Mouse (Mus musculus) midbrain, postnatal 0 days (tissue): ENCODE results near the gene 2700081O15Rik. TPM values are rescaled to one million over a fixed set of nuclear protein-coding genes. Genes with fewer than 3 reads are reported as not detected.

Experiments used
- ATAC-seq: fragments of 200-750 bp; cut with Nextera tagmentation; 2 replicates; pipeline ENCODE4 v1.8.0; 2017; ENCODE audit warnings: moderate number of reproducible peaks, mild to moderate bottlenecking, moderate TSS enrichment, moderate library complexity; ENCODE audit not compliant: low FRiP score
- DNase-seq: peaks from one replicate; pipeline ENCODE4 v3.0.0-alpha.2; 2015; ENCODE audit warnings: low spot score
- H3K27ac ChIP-seq: fragments of 300-500 bp; sonication (generic); 2 replicates; pipeline ENCODE4 v1.5.1; 2014; ENCODE audit warnings: low read depth, mild to moderate bottlenecking, low read length, mixed read lengths
- H3K27me3 ChIP-seq: fragments of 300-500 bp; sonication (generic); 2 replicates; pipeline ENCODE4 v1.6.1; 2014; ENCODE audit warnings: low read length, control low read depth, mixed read lengths; ENCODE audit not compliant: insufficient read depth
- H3K36me3 ChIP-seq: fragments of 300-500 bp; sonication (generic); 2 replicates; pipeline ENCODE4 v1.6.1; 2014; ENCODE audit warnings: low read length, control low read depth, mixed read lengths; ENCODE audit not compliant: insufficient read depth
- H3K4me1 ChIP-seq: fragments of 300-500 bp; sonication (generic); 2 replicates; pipeline ENCODE4 v1.6.1; 2014; ENCODE audit warnings: mild to moderate bottlenecking, control low read depth, antibody characterized with exemption, low read length, mixed read lengths; ENCODE audit not compliant: insufficient read depth
- H3K4me2 ChIP-seq: fragments of 300-500 bp; sonication (generic); 2 replicates; pipeline ENCODE4 v1.6.1; 2014; ENCODE audit warnings: low read depth, mild to moderate bottlenecking, low read length, mixed read lengths; ENCODE audit not compliant: poor library complexity, severe bottlenecking
- H3K4me3 ChIP-seq: fragments of 300-500 bp; sonication (generic); 2 replicates; pipeline ENCODE4 v1.5.1; 2014; ENCODE audit warnings: low read depth, mild to moderate bottlenecking, low read length, moderate library complexity
- H3K9ac ChIP-seq: fragments of 300-500 bp; sonication (generic); replicated peaks from 2 replicates; pipeline ENCODE4 v1.6.1; 2014; ENCODE audit warnings: mild to moderate bottlenecking, low read length, moderate library complexity, mixed read lengths; ENCODE audit not compliant: poor library complexity, severe bottlenecking
- H3K9me3 ChIP-seq: fragments of 300-500 bp; sonication (generic); 2 replicates; pipeline ENCODE4 v1.6.1; 2016; ENCODE audit warnings: low read length, control low read depth
- CTCF ChIP-seq: IDR thresholded peaks from 2 replicates; pipeline ENCODE4 v1.5.1; 2016; ENCODE audit warnings: antibody characterized with exemption, mild to moderate bottlenecking
- WGBS: fragments of 180-500 bp; shearing (Covaris S2); extraction: QIAGEN DNeasy Blood & Tissue Kit; methylation state at CpG from one replicate; pipeline ENCODE4 v1.1.7; 2014; 5-methylcytosine and 5-hydroxymethylcytosine counted together
- polyA plus RNA-seq: library from polyadenylated mRNA; unstranded; fragments of >200 nt; fragmentation: Nextera tagmentation; extraction: Ambion mirVana; gene quantifications from 2 replicates; pipeline ENCODE4 v1.2.1, GENCODE M21; 2015
- total RNA-seq: library from RNA; depleted of rRNA; stranded (reverse); fragments of >200 nt; gene quantifications from 2 replicates; pipeline ENCODE4 v1.2.3, GENCODE M21; 2014

The 2700081O15Rik gene
- total and polyA plus RNA-seq, 2 experiments from 2014 or later = 8.1 to 112 TPM

DNA sequence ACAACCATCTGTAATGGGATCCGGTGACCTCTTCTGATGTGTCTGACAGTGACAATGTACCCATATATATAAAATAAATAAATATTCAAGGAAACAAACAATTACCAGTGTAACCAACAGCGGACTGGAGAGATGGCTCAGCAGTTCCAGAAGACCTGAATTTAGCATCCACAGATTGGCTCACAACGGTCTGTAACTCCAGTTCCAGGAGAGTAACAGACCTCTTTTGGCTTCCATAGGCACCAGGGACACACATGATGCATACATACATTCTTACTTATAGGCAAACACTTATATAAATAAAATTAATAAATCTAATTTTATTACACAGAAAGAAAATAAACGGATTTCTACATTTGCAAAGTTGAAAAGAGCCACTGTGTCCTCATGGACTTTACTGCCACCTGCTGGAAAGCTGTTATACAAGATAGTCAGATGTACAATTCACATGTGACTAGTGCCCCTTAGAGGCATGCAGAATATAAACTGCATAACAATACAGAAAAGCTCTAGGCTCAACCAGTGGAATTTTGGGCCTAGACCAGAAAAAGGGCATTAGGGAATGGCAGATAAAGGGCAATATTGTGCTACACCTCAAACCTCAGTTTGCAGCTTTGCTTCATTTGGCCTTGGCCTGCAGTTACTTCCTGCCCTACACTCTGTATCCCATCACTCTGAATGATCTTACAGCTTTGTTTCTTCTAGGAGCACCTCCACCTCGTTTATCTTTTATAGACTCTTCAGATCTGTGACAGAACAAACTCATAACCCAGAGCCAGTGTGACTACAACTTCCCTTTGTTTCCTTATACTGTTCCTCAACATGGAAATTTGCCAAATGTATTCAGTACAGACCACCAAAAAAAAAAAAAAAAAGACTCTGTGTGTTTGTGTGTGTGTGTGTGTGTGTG, 18.9 kb downstream of the 2700081O15Rik start:
- Histone ChIP-seq H3K4me1 (no peaks in the 10 kb centered on the region), H3K36me3 (peaks cover 30% of the 10 kb centered on the region), H3K9me3 (no peaks in the 10 kb centered on the region), H3K27ac (peak overlapping the region; percentile 32; the same call in 1 of the 2 replicates), H3K27me3 (no peaks in the 10 kb centered on the region), H3K9ac (no peak overlapping the region), H3K4me3 (no peak overlapping the region), H3K4me2 (no peak overlapping the region)
- 71% methylated on average over 5 of the region's 5 CpGs for WGBS
- TF ChIP-seq CTCF = peak; percentile 86
- DNase-seq (peak; percentile 85), ATAC-seq (peak; percentile 70; the same call in 1 of the 2 replicates)

GRCm38 (mm10) chr19:7438295-7438694, 20.9 kb downstream of the 2700081O15Rik start:
- no peaks in the 10 kb centered on the region for H3K27me3 ChIP-seq
- peaks cover 12% of the 10 kb centered on the region for H3K36me3 ChIP-seq
- no peak overlapping the region for H3K4me3 ChIP-seq
- no peak for TF ChIP-seq CTCF
- H3K27ac ChIP-seq = no peak overlapping the region
- H3K9me3 ChIP-seq = no peaks in the 10 kb centered on the region
- DNase-seq (no peak), ATAC-seq (no peak)
- H3K4me2 ChIP-seq = no peak overlapping the region
- no peak overlapping the region for H3K9ac ChIP-seq
- H3K4me1 ChIP-seq = no peaks in the 10 kb centered on the region

GRCm38 (mm10) chr19:7441493-7441892, 24.1 kb downstream of the 2700081O15Rik start:
- no peaks in the 10 kb centered on the region for H3K9me3 ChIP-seq
- no peaks in the 10 kb centered on the region for H3K27me3 ChIP-seq
- H3K4me1 ChIP-seq = no peaks in the 10 kb centered on the region
- 0 out of 2 replicates have a peak, but pooled peaks have one; percentile 13 for ATAC-seq
- 67% methylated on average over 14 of the region's 14 CpGs for WGBS
- H3K36me3 ChIP-seq = no peaks in the 10 kb centered on the region
- H3K9ac ChIP-seq = no peak overlapping the region
- peak; percentile 69 for DNase-seq
- no peak overlapping the region for H3K4me3 ChIP-seq
- peak; percentile 75 for TF ChIP-seq CTCF
- no peak overlapping the region for H3K4me2 ChIP-seq
- no peak overlapping the region for H3K27ac ChIP-seq

GRCm38 (mm10) chr19:7445105-7445504, 27.7 kb downstream of the 2700081O15Rik start:
- ATAC-seq = no peak
- no peaks in the 10 kb centered on the region for H3K27me3 ChIP-seq
- no peak for DNase-seq
- no peaks in the 10 kb centered on the region for H3K4me1 ChIP-seq
- WGBS = 94% methylated on average over 2 of the region's 2 CpGs
- no peaks in the 10 kb centered on the region for H3K36me3 ChIP-seq
- no peak overlapping the region for H3K9ac ChIP-seq
- TF ChIP-seq CTCF = no peak
- H3K4me2 ChIP-seq = no peak overlapping the region
- no peaks in the 10 kb centered on the region for H3K9me3 ChIP-seq
- no peak overlapping the region for H3K27ac ChIP-seq
- H3K4me3 ChIP-seq = no peak overlapping the region

DNA sequence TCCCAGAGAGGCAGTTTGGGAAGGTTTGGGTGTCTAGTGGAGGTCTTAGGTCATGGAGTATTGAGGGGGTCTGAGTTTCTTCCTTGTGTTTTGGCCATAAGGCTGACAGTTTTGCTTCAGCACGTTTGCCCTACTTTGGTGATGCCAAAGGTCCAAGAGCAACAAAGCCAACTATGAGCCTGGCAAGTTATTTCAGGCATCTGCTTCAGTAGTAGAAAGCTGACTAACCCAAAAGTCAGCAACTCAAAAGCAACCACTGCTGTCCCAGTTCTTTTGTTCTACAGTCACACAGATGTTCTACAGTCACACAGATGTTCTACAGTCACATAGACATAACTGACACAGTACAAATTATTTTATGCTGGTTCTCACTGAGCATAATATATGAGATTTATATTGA, 28.2 kb downstream of the 2700081O15Rik start:
- no peak overlapping the region for H3K4me3 ChIP-seq
- H3K27ac ChIP-seq = no peak overlapping the region
- H3K27me3 ChIP-seq = no peaks in the 10 kb centered on the region
- no peak overlapping the region for H3K9ac ChIP-seq
- DNase-seq (no peak), ATAC-seq (no peak)
- H3K36me3 ChIP-seq = no peaks in the 10 kb centered on the region
- WGBS = 74% methylated on average over 1 of the region's 1 CpGs
- H3K4me2 ChIP-seq = no peak overlapping the region
- TF ChIP-seq CTCF = no peak
- H3K9me3 ChIP-seq = no peaks in the 10 kb centered on the region
- no peaks in the 10 kb centered on the region for H3K4me1 ChIP-seq

DNA sequence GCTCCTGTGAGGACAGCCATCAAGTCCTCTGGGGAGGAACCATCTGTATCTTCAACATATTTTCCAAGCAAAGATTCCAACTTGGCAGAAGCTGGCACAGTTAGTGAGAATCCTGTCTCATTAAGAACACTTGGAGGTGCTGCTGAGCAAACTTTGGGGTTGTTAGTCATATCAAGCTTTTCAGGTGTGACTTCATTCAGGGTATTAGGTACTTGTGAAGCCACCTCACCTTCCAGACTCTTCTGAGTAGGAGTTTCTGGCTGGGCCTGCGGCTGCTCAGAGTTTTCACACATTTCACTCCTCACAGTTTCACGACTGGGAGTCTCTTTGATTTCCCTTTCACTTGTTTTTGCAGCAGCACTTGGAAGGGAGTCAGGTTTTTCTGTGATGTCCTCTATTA, 39.4 kb downstream of the 2700081O15Rik start:
- H3K27me3 ChIP-seq = no peaks in the 10 kb centered on the region
- peaks cover 3% of the 10 kb centered on the region; the same call in 1 of the 2 replicates for H3K36me3 ChIP-seq
- H3K9ac ChIP-seq = no peak overlapping the region
- no peak overlapping the region for H3K4me2 ChIP-seq
- DNase-seq (no peak), ATAC-seq (no peak)
- TF ChIP-seq CTCF = no peak
- no peak overlapping the region for H3K27ac ChIP-seq
- no peaks in the 10 kb centered on the region for H3K9me3 ChIP-seq
- H3K4me1 ChIP-seq = 0 out of 2 replicates have a peak, but pooled peaks cover 3% of the 10 kb centered on the region
- 88% methylated on average over 2 of the region's 2 CpGs for WGBS
- no peak overlapping the region for H3K4me3 ChIP-seq
